Mouse (Mus musculus) lung, adult 2 months (tissue): ENCODE measurements at regions not wholly inside any gene's neighbourhood (a gene's known extent, or its start where the extent isn't known, plus 50 kb on each side); places are given as distances from the start of the nearest gene placed in this dataset.

Experiments used
- CTCF ChIP-seq: fragments of 200-500 bp; IDR thresholded peaks from 2 replicates; pipeline ENCODE4 v1.5.1; 2011; ENCODE audit warnings: mild to moderate bottlenecking, low read length, control low read depth; ENCODE audit not compliant: insufficient read depth
- POLR2A ChIP-seq: fragments of 200-500 bp; IDR thresholded peaks from 2 replicates; pipeline ENCODE4 v1.6.1; 2011; ENCODE audit warnings: low read depth, mild to moderate bottlenecking, control low read depth, low read length, borderline replicate concordance; ENCODE audit errors: extremely low read depth

GRCm38 (mm10) chr12:30678826-30679225 lies 94.6 kb downstream of the Tmem18 start:
- TF ChIP-seq POLR2A (no peak), CTCF (no peak)
